Mouse (Mus musculus) intestine, postnatal 0 days (tissue): Measurements from ENCODE around the gene Ncoa7. TPM values are rescaled to one million over a fixed set of nuclear protein-coding genes. Genes with fewer than 3 reads are reported as not detected.

Experiments used
- ATAC-seq: fragments of 200-750 bp; cut with Nextera tagmentation; 2 replicates; pipeline ENCODE4 v1.8.0; 2017; ENCODE audit warnings: mild to moderate bottlenecking, moderate TSS enrichment, moderate library complexity
- H3K27ac ChIP-seq: fragments of 300-500 bp; sonication (generic); 2 replicates; pipeline ENCODE4 v1.5.1; 2014; ENCODE audit warnings: mild to moderate bottlenecking, low read depth, low read length, moderate library complexity
- H3K27me3 ChIP-seq: fragments of 300-500 bp; sonication (generic); replicated peaks from 2 replicates; pipeline ENCODE4 v1.6.1; 2014; ENCODE audit warnings: low read length, mixed read lengths; ENCODE audit not compliant: control insufficient read depth, insufficient read depth
- H3K36me3 ChIP-seq: fragments of 300-500 bp; sonication (generic); 2 replicates; pipeline ENCODE4 v1.6.1; 2014; ENCODE audit warnings: mild to moderate bottlenecking, moderate library complexity; ENCODE audit not compliant: control insufficient read depth, insufficient read depth
- H3K4me1 ChIP-seq: fragments of 300-500 bp; sonication (generic); replicated peaks from 2 replicates; pipeline ENCODE4 v1.6.1; 2014; ENCODE audit warnings: antibody characterized with exemption, low read length, mixed read lengths; ENCODE audit not compliant: control insufficient read depth, insufficient read depth
- H3K4me2 ChIP-seq: fragments of 300-500 bp; sonication (generic); replicated peaks from 2 replicates; pipeline ENCODE4 v1.6.1; 2014; ENCODE audit warnings: low read depth, mild to moderate bottlenecking, moderate library complexity
- H3K4me3 ChIP-seq: fragments of 300-500 bp; sonication (generic); 2 replicates; pipeline ENCODE4 v1.5.1; 2014; ENCODE audit warnings: low read depth, low read length
- H3K9ac ChIP-seq: fragments of 300-500 bp; sonication (generic); 2 replicates; pipeline ENCODE4 v1.6.1; 2014; ENCODE audit warnings: mild to moderate bottlenecking, low read depth, low read length
- H3K9me3 ChIP-seq: fragments of 300-500 bp; sonication (generic); 2 replicates; pipeline ENCODE4 v1.6.1; 2016; ENCODE audit warnings: mixed run types; ENCODE audit not compliant: control insufficient read depth
- CTCF ChIP-seq: sonication (generic); IDR thresholded peaks from 2 replicates; pipeline ENCODE4 v1.5.1; 2016; ENCODE audit warnings: low read depth, mild to moderate bottlenecking, control low read depth, antibody characterized with exemption, moderate library complexity
- WGBS: fragments of 180-500 bp; shearing (Covaris S2); extraction: QIAGEN DNeasy Blood & Tissue Kit; methylation state at CpG from one replicate; pipeline ENCODE4 v1.1.7; 2014; 5-methylcytosine and 5-hydroxymethylcytosine counted together
- polyA plus RNA-seq: library from polyadenylated mRNA; unstranded; fragments of >200 nt; fragmentation: Nextera tagmentation; extraction: Ambion mirVana; gene quantifications from 2 replicates; pipeline ENCODE4 v1.2.1, GENCODE M21; 2015

The Ncoa7 gene
- polyA plus RNA-seq, 1 experiment from 2014 or later, result 10.4 TPM

GRCm38 (mm10) chr10:30752485-30752884 is 50.6 kb downstream of the Ncoa7 start:
- no peak overlapping the region for H3K9ac ChIP-seq
- H3K36me3 ChIP-seq, result no peaks in the 10 kb centered on the region
- H3K4me1 ChIP-seq, result no peaks in the 10 kb centered on the region
- H3K4me3 ChIP-seq, result no peak overlapping the region
- H3K27ac ChIP-seq, result no peak overlapping the region
- TF ChIP-seq CTCF, result no peak
- 78% methylated on average over 3 of the region's 3 CpGs for WGBS
- H3K9me3 ChIP-seq, result no peaks in the 10 kb centered on the region
- no peaks in the 10 kb centered on the region for H3K27me3 ChIP-seq
- H3K4me2 ChIP-seq, result no peak overlapping the region
- no peak for ATAC-seq

- TF ChIP-seq CTCF, result no peak
- WGBS, result 96% methylated on average over 4 of the region's 4 CpGs
- H3K36me3 ChIP-seq, result no peaks in the 10 kb centered on the region
- no peaks in the 10 kb centered on the region for H3K9me3 ChIP-seq
- no peak overlapping the region for H3K9ac ChIP-seq
- no peaks in the 10 kb centered on the region for H3K27me3 ChIP-seq
- no peak overlapping the region for H3K4me3 ChIP-seq
- no peak overlapping the region for H3K27ac ChIP-seq
- no peak for ATAC-seq
- no peaks in the 10 kb centered on the region for H3K4me1 ChIP-seq
- no peak overlapping the region for H3K4me2 ChIP-seq
Measured at GRCm38 (mm10) chr10:30751586-30751985, 51.5 kb downstream of the Ncoa7 start.

- no peak for ATAC-seq
- Histone ChIP-seq H3K9me3 (no peaks in the 10 kb centered on the region), H3K4me3 (no peak overlapping the region), H3K9ac (no peak overlapping the region), H3K4me2 (no peak overlapping the region), H3K36me3 (no peaks in the 10 kb centered on the region), H3K27ac (no peak overlapping the region), H3K4me1 (no peaks in the 10 kb centered on the region), H3K27me3 (no peaks in the 10 kb centered on the region)
- WGBS, result 92% methylated on average over 4 of the region's 4 CpGs
- TF ChIP-seq CTCF, result no peak
Measured at GRCm38 (mm10) chr10:30749807-30750206, 53.3 kb downstream of the Ncoa7 start.

GRCm38 (mm10) chr10:30745238-30745974 is 57.7 kb downstream of the Ncoa7 start:
- Histone ChIP-seq H3K27me3 (no peaks in the 10 kb centered on the region), H3K4me1 (no peaks in the 10 kb centered on the region), H3K27ac (no peak overlapping the region; the same call in 1 of the 2 replicates), H3K9me3 (no peaks in the 10 kb centered on the region), H3K4me3 (no peak overlapping the region), H3K36me3 (no peaks in the 10 kb centered on the region), H3K4me2 (no peak overlapping the region), H3K9ac (no peak overlapping the region)
- ATAC-seq, result peak; percentile 79
- no peak for TF ChIP-seq CTCF
- 72% methylated on average over 3 of the region's 3 CpGs for WGBS

- no peak for TF ChIP-seq CTCF
- no peak overlapping the region for H3K27ac ChIP-seq
- no peak overlapping the region for H3K4me2 ChIP-seq
- H3K4me1 ChIP-seq, result no peaks in the 10 kb centered on the region
- no peak overlapping the region for H3K4me3 ChIP-seq
- no peaks in the 10 kb centered on the region for H3K9me3 ChIP-seq
- no peak overlapping the region for H3K9ac ChIP-seq
- no peaks in the 10 kb centered on the region for H3K27me3 ChIP-seq
- no peaks in the 10 kb centered on the region for H3K36me3 ChIP-seq
- no peak for ATAC-seq
Measured at GRCm38 (mm10) chr10:30743275-30743674, 59.9 kb downstream of the Ncoa7 start.

GRCm38 (mm10) chr10:30738403-30738802 is 64.7 kb downstream of the Ncoa7 start:
- Histone ChIP-seq H3K4me2 (no peak overlapping the region), H3K36me3 (no peaks in the 10 kb centered on the region), H3K27me3 (no peaks in the 10 kb centered on the region), H3K9me3 (no peaks in the 10 kb centered on the region), H3K4me1 (no peaks in the 10 kb centered on the region), H3K4me3 (no peak overlapping the region), H3K9ac (no peak overlapping the region), H3K27ac (no peak overlapping the region)
- ATAC-seq, result no peak
- WGBS, result 96% methylated on average over 3 of the region's 3 CpGs
- TF ChIP-seq CTCF, result no peak
